Mouse (Mus musculus): ENCODE results near the gene Ccdc190.

The Ccdc190 gene

GRCm38 (mm10) chr1:169934005-169934725 is 5.7 kb downstream of the Ccdc190 start:
- DNase-seq: peak; percentile 49 to 73

DNA sequence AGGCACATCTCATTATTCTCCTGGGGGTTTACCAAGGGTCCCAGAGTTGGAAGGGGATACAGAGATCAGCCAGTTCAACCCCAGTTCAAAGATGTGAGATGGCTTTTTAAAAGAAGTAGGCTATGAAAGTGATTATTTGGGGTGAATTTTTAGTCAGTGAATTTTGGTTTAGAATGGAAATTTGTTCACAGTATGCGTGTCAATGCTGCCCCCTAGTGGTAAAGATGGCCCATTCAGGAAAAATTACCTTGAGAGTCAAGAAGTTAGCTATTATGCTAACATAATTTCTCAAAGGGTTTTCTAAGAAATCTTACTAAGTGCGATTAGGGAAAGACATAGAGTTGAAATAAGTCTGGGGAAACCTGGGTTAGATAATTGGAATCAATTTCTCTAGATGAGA is 10.9 kb downstream of the Ccdc190 start:
- DNase-seq: peak in 1 of 2 experiments; percentile 72

DNA sequence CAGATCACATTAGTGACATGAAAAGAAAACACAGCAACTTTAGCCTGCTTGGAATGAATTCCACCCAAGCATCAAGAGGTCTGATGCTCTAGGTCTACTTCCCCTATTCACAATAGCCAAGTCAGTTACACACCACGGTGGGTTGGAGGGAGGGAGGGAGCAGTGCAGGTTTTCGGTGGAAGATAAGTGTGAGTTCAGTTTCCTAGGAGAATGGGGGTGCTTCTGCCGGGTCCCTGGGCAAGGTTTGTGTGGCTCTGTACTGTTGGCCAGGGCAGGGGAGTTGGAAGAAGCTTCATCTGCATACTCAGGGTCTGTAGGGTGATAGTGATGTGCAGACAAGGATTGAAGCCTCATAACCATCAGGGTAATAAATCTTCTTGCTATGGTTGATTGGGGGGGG is 17.6 kb downstream of the Ccdc190 start:
- DNase-seq: no peak

GRCm38 (mm10) chr1:169947654-169948053 is 19.2 kb downstream of the Ccdc190 start:
- DNase-seq: peak in 1 of 2 experiments; percentile 32

GRCm38 (mm10) chr1:169948280-169948679 is 19.8 kb downstream of the Ccdc190 start:
- no peak for DNase-seq

GRCm38 (mm10) chr1:169948866-169949265 is 20.4 kb downstream of the Ccdc190 start:
- no peak for DNase-seq

- DNase-seq: no peak
Observed at GRCm38 (mm10) chr1:169949981-169950380, 21.5 kb downstream of the Ccdc190 start.

- DNase-seq: peak in 1 of 2 experiments; percentile 18
Observed at GRCm38 (mm10) chr1:169950651-169951050, 22.2 kb downstream of the Ccdc190 start.

DNA sequence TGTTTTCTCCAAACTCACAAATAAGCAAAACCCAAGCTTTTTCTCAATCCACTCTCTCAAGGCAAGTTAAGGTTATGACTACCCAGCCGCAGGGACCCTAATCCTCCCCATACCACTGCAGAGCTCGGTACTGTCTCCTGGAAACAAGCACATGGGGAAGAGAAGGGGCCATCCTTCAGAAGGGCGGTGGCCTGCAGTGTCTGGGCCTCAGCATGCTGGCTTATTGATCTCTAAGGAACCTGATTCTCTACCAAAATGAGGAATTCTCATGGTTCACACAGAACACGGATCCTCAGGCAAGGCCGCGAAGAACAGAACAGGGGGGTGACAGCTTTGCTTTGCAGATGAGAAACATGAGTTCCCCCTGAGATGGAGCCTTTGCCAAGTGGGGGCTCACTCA is 23.1 kb downstream of the Ccdc190 start:
- DNase-seq: no peak

GRCm38 (mm10) chr1:169952636-169953035 is 24.2 kb downstream of the Ccdc190 start:
- DNase-seq: no peak

DNA sequence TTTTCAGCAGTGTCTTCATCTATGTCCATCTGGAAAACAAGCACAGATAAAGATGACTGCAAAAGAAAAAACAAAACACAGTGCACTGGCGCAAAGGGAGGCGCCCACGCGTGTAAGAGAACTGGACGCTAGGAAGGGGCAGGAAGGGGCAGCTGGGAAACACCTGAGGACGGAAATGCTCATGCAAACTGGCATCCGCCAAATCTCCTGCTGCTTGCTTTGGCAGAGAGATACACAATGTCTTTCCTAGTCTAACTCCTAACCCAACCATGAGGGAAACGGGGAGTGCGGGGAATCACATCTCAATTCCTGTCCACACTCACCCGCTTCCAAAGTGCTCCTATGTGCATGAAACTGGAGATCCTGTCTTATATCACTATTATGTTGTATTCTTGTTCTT is 24.7 kb downstream of the Ccdc190 start:
- no peak for DNase-seq

GRCm38 (mm10) chr1:169968792-169969515 is 40.5 kb downstream of the Ccdc190 start, which contains the start of gene Hsd17b7:
Gene Hsd17b7, minus strand, starts transcription at chr1:169969241.
- peak; percentile 99 to 100 for DNase-seq

DNA sequence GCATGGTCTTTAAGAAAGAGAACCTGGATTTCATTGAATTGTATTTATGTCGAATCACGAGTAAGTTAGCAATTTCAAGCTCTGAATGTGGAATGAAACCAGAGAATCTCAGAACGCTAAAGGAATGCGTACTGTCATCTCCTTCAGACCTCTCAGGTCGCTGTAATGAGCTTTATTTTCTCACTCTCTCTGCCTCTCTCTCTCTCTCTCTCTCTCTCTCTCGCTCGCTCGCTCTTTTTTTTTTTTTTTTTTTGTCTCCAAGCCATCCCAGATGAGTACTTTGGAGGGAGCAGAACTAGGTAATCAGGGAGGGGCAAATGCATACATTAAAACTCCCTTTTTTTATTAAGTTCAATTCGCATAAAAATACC is 41.1 kb downstream of the Ccdc190 start:
- DNase-seq: no peak

DNA sequence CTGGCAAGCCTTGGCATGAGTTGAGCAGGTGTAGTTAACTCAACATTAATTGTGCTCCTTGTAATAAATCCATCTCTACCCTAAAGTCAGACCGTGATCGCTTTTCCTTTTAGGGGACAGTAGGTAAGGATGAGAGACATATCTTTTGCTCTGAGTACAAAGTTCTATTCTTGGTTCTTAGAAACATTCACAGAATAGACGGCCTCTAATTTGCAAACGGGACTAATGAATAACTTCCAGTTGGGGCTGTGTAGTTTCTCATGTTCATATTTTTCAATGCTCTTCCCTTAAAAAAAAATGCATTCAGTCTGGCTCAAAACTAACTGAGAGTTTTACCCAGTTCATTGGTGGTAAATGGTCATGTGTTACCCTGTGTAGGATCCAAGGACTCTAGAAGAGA is 42.5 kb downstream of the Ccdc190 start:
- DNase-seq: no peak

DNA sequence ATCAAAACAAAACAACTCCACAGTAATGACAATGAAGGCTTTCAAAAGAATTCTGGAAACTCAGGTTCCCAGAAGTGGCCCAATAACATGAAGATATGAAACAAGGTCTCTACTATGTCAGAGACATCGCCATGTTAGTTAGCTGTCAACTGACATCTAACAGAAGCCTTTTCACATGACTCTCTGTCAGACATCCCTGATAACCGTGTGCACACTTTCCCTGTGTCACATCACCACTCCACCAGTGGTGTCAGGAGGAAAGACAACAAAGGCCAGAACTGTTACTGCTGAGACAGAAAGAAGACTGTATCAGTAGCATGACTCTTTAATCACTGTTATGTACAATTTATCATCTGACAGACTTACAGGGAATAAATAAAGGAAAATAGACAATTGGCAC is 43.5 kb downstream of the Ccdc190 start:
- DNase-seq: no peak

DNA sequence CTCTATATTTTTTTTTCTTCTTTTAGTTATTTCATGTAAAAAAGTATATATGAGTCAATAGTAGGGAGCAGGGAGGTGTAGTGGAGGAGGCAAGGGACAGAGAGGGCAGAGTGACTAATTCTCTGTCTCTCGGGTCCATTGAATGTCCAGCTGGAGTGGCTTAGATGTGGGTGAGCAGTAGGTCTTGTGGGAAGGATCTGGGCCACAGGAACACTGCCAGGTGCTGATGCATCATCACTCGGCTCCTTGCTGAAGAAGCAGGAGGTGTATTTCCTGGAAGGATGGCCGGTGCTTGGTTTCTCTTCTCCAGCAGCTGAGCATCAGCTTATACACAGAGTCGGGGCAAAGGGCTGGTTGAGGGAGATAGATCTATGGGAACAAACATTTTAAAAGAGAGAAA is 49.2 kb downstream of the Ccdc190 start:
- DNase-seq: no peak
